Mouse (Mus musculus) activated CD4-positive, CD25-positive, alpha-beta regulatory T cell (primary cell): ENCODE measurements around the gene Agtr1b. TPM values are rescaled to one million over a fixed set of nuclear protein-coding genes. Genes with fewer than 3 reads are reported as not detected.

Source experiments
- polyA plus RNA-seq, 2 experiments: library from polyadenylated mRNA; unstranded; fragments of 100-300 nt; shearing (Covaris generic); gene quantifications; one replicate each; pipeline ENCODE4 v1.2.1; 2017

Agtr1b gene
- polyA plus RNA-seq: not detected

DNA sequence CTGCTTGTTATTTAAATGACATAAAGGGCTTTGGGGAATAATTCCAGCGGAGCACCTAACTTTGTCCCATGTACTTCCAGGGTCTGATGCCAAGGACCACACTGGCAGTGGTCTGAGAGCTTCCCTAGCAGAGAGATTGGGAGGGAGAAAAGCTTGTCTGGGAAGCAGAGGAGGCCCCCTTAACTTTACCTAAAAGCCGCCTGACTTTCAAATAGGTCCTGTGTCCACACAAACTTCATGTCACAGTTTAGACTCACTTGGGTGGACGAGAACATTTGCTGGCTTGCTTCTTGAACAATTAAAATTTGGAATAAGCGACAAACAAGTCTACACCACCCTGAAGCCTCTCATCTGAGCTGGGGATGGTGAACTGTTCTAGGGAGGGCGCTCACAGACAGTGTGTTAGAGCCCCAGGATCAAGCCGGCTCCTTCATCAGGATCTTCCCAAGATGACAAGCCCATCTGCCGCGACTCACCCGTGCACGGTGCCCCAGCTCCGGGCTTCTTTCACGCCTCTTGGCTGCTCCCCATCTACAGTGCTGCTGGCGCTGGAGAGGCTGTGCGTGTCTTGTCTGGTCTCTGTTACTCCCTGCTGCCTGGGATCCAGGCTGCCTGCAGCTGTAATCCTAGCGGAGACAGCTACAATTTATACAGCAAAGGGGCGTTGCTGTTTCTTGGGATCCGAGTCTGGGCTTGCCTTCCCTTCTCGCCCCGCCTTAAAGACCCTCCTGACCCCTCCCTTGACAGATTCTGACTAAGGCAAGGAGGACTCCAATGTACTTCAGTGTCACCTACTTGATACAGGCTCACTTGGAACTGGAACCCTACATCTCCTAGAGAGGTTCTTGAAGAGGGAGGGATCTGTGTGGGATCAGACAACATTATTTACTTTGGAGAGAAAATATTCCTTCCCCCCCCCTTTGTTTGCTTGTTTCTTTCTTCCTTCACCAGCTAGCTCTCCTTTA, at the start of gene Agtr1b:
Agtr1b (minus strand) TSS at position 620 of the 965 bp plus-strand sequence.

GRCm38 (mm10) chr3:20275633-20276032, 91.3 kb downstream of the Agtr1b start, which contains the start of gene Cpb1:
Gene Cpb1, minus strand, starts transcription at chr3:20275733.

Other genes starting within 250 kb of the Agtr1b start
- 10 to 100 TPM; 51.6 to 66.3 TPM for gene Gyg, start 211.9 kb downstream of the Agtr1b start, polyA plus RNA-seq
- gene Cpa3, start 125.0 kb downstream of the Agtr1b start, polyA plus RNA-seq: under 1 TPM; 0.27 to 0.51 TPM
- not detected for gene Cpb1, start 91.4 kb downstream of the Agtr1b start, polyA plus RNA-seq